Mouse (Mus musculus) ovary, adult 2 months (tissue): ENCODE results near the gene Nup210. TPM values are rescaled to one million over a fixed set of nuclear protein-coding genes. Genes with fewer than 3 reads are reported as not detected.

Experiments
- polyA plus RNA-seq: library from polyadenylated mRNA; depleted of rRNA; stranded (reverse); fragments of >200 nt; gene quantifications from 2 replicates; pipeline ENCODE4 v1.2.3, GENCODE M21; 2012; rRNA removed

Nup210 gene
- polyA plus RNA-seq = 15.2 and 21.3 TPM in 2 replicates

GRCm38 (mm10) chr6:91116244-91117145 lies at the start of gene Nup210:
Gene Nup210, minus strand, starts transcription at chr6:91116829.

DNA sequence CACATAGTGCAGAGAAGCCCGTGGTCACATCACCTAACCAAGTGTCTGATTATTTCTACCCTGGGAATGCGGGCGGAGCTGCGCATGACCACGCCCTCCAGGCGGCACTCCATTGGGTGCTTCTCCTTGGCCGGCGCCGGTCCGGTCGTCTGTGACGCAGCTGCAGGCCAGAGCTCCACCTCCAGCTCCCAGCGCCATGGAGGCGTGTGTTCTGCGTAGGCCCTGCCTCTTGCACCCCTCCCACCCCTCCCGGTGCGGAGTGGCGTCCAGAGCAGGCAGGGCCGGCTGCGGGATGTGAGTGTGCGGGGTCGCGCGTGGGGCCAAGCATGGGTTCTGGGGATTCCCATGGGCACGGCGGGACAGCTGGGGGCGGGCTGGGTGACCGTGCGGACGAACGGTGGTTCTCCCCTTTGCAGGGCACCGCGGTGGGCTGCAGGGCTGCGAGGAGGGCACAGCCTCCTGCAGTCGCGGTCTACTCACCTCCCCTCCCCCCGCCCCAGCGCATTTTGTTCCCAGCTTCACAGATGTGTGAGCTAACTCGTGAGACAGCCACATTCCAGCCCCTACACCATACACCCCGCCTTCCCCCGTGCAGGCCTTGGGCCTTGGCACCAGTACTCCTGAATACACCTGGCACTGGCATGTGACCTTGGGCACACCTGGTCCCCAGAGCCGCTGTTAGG lies 40.1 kb upstream of the Nup210 start, which contains the start of gene Hdac11:
Hdac11 (plus strand) TSS at position 112 of the 683 bp plus-strand sequence.

DNA sequence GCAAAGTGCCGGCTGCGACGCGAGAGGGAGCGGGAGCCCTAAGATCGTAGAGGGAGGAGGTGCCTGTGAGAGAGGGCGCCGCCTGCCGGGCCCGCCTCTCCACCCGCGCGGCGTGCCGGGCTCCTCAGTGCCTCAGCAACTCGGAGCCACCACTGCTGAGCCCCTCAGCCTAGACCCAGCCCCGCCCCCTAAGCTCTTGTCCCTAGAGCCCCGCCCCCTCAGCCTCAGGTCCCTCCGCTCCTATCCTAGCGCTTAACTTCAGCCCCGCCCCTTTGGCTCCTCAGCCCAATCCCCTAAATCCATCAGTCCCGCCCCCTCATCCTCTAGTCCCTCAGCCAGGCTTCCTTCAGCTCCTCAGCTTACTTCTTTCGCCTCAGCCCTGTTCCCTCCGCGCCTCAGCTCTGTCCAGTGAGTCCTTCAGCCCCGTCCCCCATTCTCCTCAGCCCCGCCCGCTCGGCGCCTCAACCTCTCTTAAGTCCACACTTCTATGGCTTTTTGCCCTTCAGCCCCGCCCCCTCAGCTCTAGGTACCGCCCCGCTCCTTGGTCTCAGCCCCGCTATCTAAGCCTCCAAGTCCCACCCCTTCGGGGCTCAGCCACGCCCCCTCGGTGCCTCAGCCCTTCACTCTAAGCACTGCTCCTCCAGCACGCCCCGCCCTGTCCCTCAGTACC lies 127.8 kb downstream of the Nup210 start, which contains the start of gene Iqsec1:
Iqsec1 (minus strand) TSS at position 38 of the 670 bp plus-strand sequence.

Other genes with a start within 250 kb of the Nup210 start
- gene Iqsec1, start 128.1 kb downstream of the Nup210 start, polyA plus RNA-seq = 131 and 138 TPM in 2 replicates
- 38.7 and 39.5 TPM in 2 replicates for gene Hdac11, start 39.8 kb upstream of the Nup210 start, polyA plus RNA-seq
- gene Fbln2, start 95.6 kb upstream of the Nup210 start, polyA plus RNA-seq = 99.1 and 173 TPM in 2 replicates